Mouse (Mus musculus) E14TG2a.4 (cell line): ENCODE data around the gene Ndufb10.

ENCODE experiments used
- H3K27me3 ChIP-seq: 2 replicates; pipeline ENCODE4 v1.6.1; 2014; ENCODE audit warnings: low read length, control low read depth; ENCODE audit not compliant: insufficient read depth
- H3K36me3 ChIP-seq: 2 replicates; pipeline ENCODE4 v1.6.1; 2014; ENCODE audit warnings: low read length, control low read depth; ENCODE audit not compliant: insufficient read depth
- H3K4me1 ChIP-seq: replicated peaks from 2 replicates; pipeline ENCODE4 v1.6.1; 2014; ENCODE audit warnings: low read depth, low read length, control low read depth
- H3K4me3 ChIP-seq: replicated peaks from 2 replicates; pipeline ENCODE4 v1.5.1; 2014; ENCODE audit warnings: mild to moderate bottlenecking, low read length
- H3K9me3 ChIP-seq: 2 replicates; pipeline ENCODE4 v1.6.1; 2014; ENCODE audit warnings: low read length, control low read depth
- CTCF ChIP-seq: conservative IDR thresholded peaks from 2 replicates; pipeline ENCODE4 v1.5.1; 2014; ENCODE audit warnings: low read length
- NANOG ChIP-seq: IDR thresholded peaks from 2 replicates; pipeline ENCODE4 v1.6.1; 2014; ENCODE audit warnings: borderline replicate concordance, low read length, mixed read lengths
- POU5F1 ChIP-seq: IDR thresholded peaks from 2 replicates; pipeline ENCODE4 v1.6.1; 2014; ENCODE audit warnings: low read length, borderline replicate concordance

Ndufb10 gene

GRCm38 (mm10) chr17:24705821-24706220, 18.5 kb downstream of the Ndufb10 start:
- TF ChIP-seq CTCF (no peak), NANOG (no peak), POU5F1 (no peak)
- Histone ChIP-seq H3K36me3 (peaks cover 52% of the 10 kb centered on the region), H3K4me3 (peak overlapping the region; percentile 98; the same call in 1 of the 2 replicates), H3K9me3 (no peaks in the 10 kb centered on the region), H3K27me3 (no peaks in the 10 kb centered on the region), H3K4me1 (peaks cover 34% of the 10 kb centered on the region)

GRCm38 (mm10) chr17:24701251-24701650, 23.0 kb downstream of the Ndufb10 start:
- no peaks in the 10 kb centered on the region for H3K27me3 ChIP-seq
- TF ChIP-seq POU5F1: no peak
- TF ChIP-seq NANOG: no peak
- no peak for TF ChIP-seq CTCF
- H3K36me3 ChIP-seq: peaks cover 72% of the 10 kb centered on the region

DNA sequence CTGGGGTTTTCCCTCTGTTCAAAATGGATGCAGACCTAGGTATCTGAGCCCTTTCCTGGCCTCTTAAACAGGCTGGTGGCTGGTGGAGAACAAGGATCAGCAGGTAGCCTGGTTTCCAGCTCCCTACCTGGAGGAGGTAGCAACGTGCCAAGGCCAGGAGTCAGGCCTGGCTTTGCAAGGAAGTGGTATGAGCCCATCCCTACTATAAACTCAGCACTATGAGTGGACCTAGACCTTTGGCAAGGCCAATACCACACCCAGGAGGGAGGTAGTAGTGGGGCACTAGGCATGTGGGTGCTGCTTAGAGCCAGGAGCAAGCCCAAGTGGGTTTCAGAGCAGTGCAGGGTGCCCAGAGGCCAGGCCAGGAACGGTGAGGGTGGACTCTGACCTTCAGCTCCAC, 24.8 kb downstream of the Ndufb10 start:
- Histone ChIP-seq H3K4me3 (no peak overlapping the region), H3K9me3 (no peaks in the 10 kb centered on the region), H3K4me1 (peaks cover 55% of the 10 kb centered on the region), H3K36me3 (peaks cover 59% of the 10 kb centered on the region), H3K27me3 (no peaks in the 10 kb centered on the region)
- TF ChIP-seq NANOG (no peak), CTCF (no peak)

More at GRCm38 (mm10) chr17:24701251-24701650, 23.0 kb downstream of the Ndufb10 start:
- Histone ChIP-seq H3K4me1 (peaks cover 66% of the 10 kb centered on the region), H3K4me3 (no peak overlapping the region), H3K9me3 (no peaks in the 10 kb centered on the region)

GRCm38 (mm10) chr17:24698715-24699114, 25.6 kb downstream of the Ndufb10 start:
- TF ChIP-seq CTCF: no peak
- TF ChIP-seq POU5F1: no peak
- no peak for TF ChIP-seq NANOG
- H3K27me3 ChIP-seq: no peaks in the 10 kb centered on the region
- peak overlapping the region; percentile 50 for H3K4me3 ChIP-seq

DNA sequence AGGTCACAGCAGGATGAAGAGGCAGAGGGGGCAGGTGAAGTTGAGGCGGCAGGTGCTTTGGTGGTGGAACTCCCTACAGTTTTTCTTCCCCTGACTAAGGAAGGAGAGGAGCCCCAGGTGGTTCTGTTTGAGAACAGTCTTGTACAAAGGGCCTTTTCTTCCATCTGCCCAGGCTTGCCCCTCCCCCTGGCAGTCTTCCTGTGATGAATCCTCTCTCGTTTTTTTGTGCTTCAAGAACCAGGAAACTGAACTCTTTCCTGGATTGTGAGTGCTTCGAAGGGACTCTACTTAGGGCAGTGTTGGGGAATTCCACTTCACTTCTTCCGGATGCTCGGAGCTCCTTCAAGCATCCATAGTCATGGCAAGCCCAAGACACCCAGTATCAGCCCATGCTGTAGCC, 26.3 kb downstream of the Ndufb10 start:
- peaks cover 57% of the 10 kb centered on the region for H3K36me3 ChIP-seq
- H3K4me3 ChIP-seq: peak overlapping the region; percentile 50
- no peaks in the 10 kb centered on the region for H3K27me3 ChIP-seq
- H3K4me1 ChIP-seq: peaks cover 60% of the 10 kb centered on the region
- TF ChIP-seq NANOG: no peak
- no peak for TF ChIP-seq POU5F1
- no peak for TF ChIP-seq CTCF
- H3K9me3 ChIP-seq: no peaks in the 10 kb centered on the region

More at GRCm38 (mm10) chr17:24698715-24699114, 25.6 kb downstream of the Ndufb10 start:
- Histone ChIP-seq H3K4me1 (peaks cover 57% of the 10 kb centered on the region), H3K9me3 (no peaks in the 10 kb centered on the region), H3K36me3 (peaks cover 57% of the 10 kb centered on the region)

- Histone ChIP-seq H3K4me1 (peaks cover 66% of the 10 kb centered on the region), H3K27me3 (peaks cover 2% of the 10 kb centered on the region), H3K9me3 (no peaks in the 10 kb centered on the region), H3K36me3 (peaks cover 50% of the 10 kb centered on the region), H3K4me3 (peak within 1 kb of the TSS; percentile 95)
- TF ChIP-seq POU5F1: no peak
These were observed 28.1 kb downstream of the Ndufb10 start, which contains the start of the genes Gfer and Noxo1 for GRCm38 (mm10) chr17:24696011-24696697. TSS of gene Gfer (minus strand) at chr17:24696156. TSS of gene Noxo1 (plus strand) at chr17:24696234.

- Histone ChIP-seq H3K36me3 (peaks cover 43% of the 10 kb centered on the region), H3K4me3 (peak overlapping the region; percentile 95), H3K9me3 (no peaks in the 10 kb centered on the region), H3K27me3 (peaks cover 8% of the 10 kb centered on the region), H3K4me1 (peaks cover 66% of the 10 kb centered on the region)
- no peak for TF ChIP-seq POU5F1
- no peak for TF ChIP-seq CTCF
- no peak for TF ChIP-seq NANOG
These were observed 28.8 kb downstream of the Ndufb10 start for GRCm38 (mm10) chr17:24695326-24696010.

GRCm38 (mm10) chr17:24692385-24692784, 31.9 kb downstream of the Ndufb10 start:
- H3K4me3 ChIP-seq: no peak overlapping the region
- H3K9me3 ChIP-seq: no peaks in the 10 kb centered on the region
- H3K36me3 ChIP-seq: peaks cover 26% of the 10 kb centered on the region
- peaks cover 62% of the 10 kb centered on the region for H3K4me1 ChIP-seq
- TF ChIP-seq NANOG (no peak), POU5F1 (no peak), CTCF (no peak)
- H3K27me3 ChIP-seq: peaks cover 38% of the 10 kb centered on the region
